Mouse (Mus musculus): ENCODE results near the gene Grb2.

DNA sequence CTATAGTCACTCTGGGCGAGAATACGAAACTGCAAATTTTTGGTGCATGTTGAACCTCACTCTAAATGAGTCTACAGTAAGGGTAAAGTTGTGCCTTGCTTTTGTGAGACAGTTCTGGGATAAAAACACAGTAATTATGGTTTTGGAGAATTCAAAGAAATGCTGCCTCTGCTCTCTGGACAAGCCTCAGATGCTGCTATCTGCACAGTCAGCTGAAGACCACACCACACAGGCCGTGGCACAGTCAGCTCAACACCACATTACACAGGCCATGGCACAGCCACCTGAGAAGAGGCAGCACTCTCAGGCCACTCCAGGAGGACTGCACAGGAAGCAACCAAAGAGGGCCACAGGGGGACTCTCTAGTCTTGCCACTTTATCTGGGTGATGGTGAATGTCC lies 26.0 kb downstream of the Grb2 start:
- TF ChIP-seq CTCF (IDR thresholded peaks at IDR 0.05; ENCODE audit: low read depth) (no peak), EP300 (optimal IDR thresholded peaks at IDR 0.05) (no peak)
